Mouse (Mus musculus) cerebellum, adult 11-12 months (tissue): ENCODE results near the gene Naa15.

Source experiments
- DNase-seq: peaks from one replicate; pipeline ENCODE4 v3.0.0; 2022

Naa15 gene

GRCm38 (mm10) chr3:51518763-51519121, 103.8 kb downstream of the Naa15 start:
- no peak for DNase-seq

- DNase-seq = no peak
Observed at GRCm38 (mm10) chr3:51521262-51521661, 106.3 kb downstream of the Naa15 start.

- DNase-seq = peak; percentile 63
Observed at GRCm38 (mm10) chr3:51525186-51525785, 110.3 kb downstream of the Naa15 start.
